Mouse (Mus musculus) mesoderm, embryonic 11.5 days (tissue): ENCODE results near the gene Serf2.
"Not testable (repeated sequence)": the region's sequence is repeated elsewhere in the genome, so short reads cannot be mapped to it uniquely, and the experiment has no call there.

Source experiments
- DNase-seq: peaks from one replicate; pipeline ENCODE4 v3.0.0-alpha.2; 2012; ENCODE audit warnings: low read depth, low spot score

The Serf2 gene

GRCm38 (mm10) chr2:121447006-121447405 is 2.0 kb upstream of the Serf2 start:
- DNase-seq, result no peak

- DNase-seq, result no peak
Measured at GRCm38 (mm10) chr2:121448136-121448535, 859 bp upstream of the Serf2 start.

- DNase-seq, result no peak
Measured at GRCm38 (mm10) chr2:121449545-121450011, 583 bp downstream of the Serf2 start.

- peak; percentile 15 for DNase-seq
Measured at GRCm38 (mm10) chr2:121450093-121450492, 1.1 kb downstream of the Serf2 start.

GRCm38 (mm10) chr2:121452361-121452760 is 3.4 kb downstream of the Serf2 start:
- DNase-seq, result no peak

GRCm38 (mm10) chr2:121452990-121453389 is 4.0 kb downstream of the Serf2 start, which contains the start of gene Hypk:
TSS of gene Hypk (plus strand) at chr2:121453290.
- DNase-seq, result no peak

- DNase-seq, result no peak
Measured at GRCm38 (mm10) chr2:121453917-121454316, 4.9 kb downstream of the Serf2 start.

- no peak for DNase-seq
Measured at GRCm38 (mm10) chr2:121455534-121455933, 6.5 kb downstream of the Serf2 start.

- peak; percentile 86 for DNase-seq
Measured at GRCm38 (mm10) chr2:121456692-121457642, 8.0 kb downstream of the Serf2 start, which contains the start of gene Serinc4. TSS of gene Serinc4 (minus strand) at chr2:121456781.

GRCm38 (mm10) chr2:121460071-121460470 is 11.1 kb downstream of the Serf2 start:
- DNase-seq, result no peak

GRCm38 (mm10) chr2:121468982-121469381 is 20.0 kb downstream of the Serf2 start:
- not testable (repeated sequence) for DNase-seq

- DNase-seq, result not testable (repeated sequence)
Measured at GRCm38 (mm10) chr2:121472783-121473182, 23.8 kb downstream of the Serf2 start.

GRCm38 (mm10) chr2:121473301-121474179 is 24.5 kb downstream of the Serf2 start, which contains the start of gene Mfap1b:
TSS of gene Mfap1b (minus strand) at chr2:121474067.
- DNase-seq, result peak; percentile 89

- no peak for DNase-seq
Measured at GRCm38 (mm10) chr2:121474180-121474535, 25.2 kb downstream of the Serf2 start.

GRCm38 (mm10) chr2:121475306-121475705 is 26.3 kb downstream of the Serf2 start:
- DNase-seq, result not testable (repeated sequence)

- DNase-seq, result no peak
Measured at GRCm38 (mm10) chr2:121477491-121478266, 28.7 kb downstream of the Serf2 start.

- DNase-seq, result peak; percentile 23
Measured at GRCm38 (mm10) chr2:121480498-121480897, 31.5 kb downstream of the Serf2 start.

- DNase-seq, result not testable (repeated sequence)
Measured at GRCm38 (mm10) chr2:121480916-121481315, 31.9 kb downstream of the Serf2 start.

GRCm38 (mm10) chr2:121483576-121483975 is 34.6 kb downstream of the Serf2 start:
- no peak for DNase-seq

- not testable (repeated sequence) for DNase-seq
Measured at GRCm38 (mm10) chr2:121484403-121484802, 35.4 kb downstream of the Serf2 start.

- DNase-seq, result not testable (repeated sequence)
Measured at GRCm38 (mm10) chr2:121501550-121501949, 52.6 kb downstream of the Serf2 start.
